Mouse (Mus musculus) layer of hippocampus, postnatal 25 days (tissue): Measurements from ENCODE around the gene Olfr1062. TPM values are rescaled to one million over a fixed set of nuclear protein-coding genes. Genes with fewer than 3 reads are reported as not detected.
A peak's percentile ranks its signal among the peaks of the same experiment; 100 is the strongest.
"Not testable (repeated sequence)": the region's sequence is repeated elsewhere in the genome, so short reads cannot be mapped to it uniquely, and the experiment has no call there.

Experiments
- DNase-seq, 2 experiments: peaks; one replicate each; pipeline ENCODE4 v3.0.0; 2022; ENCODE audit warnings: mixed read lengths in 2 of 2, low spot score in 1 of 2; ENCODE audit errors: extremely low spot score in 1 of 2
- total RNA-seq, 2 experiments: library from RNA; stranded (reverse); gene quantifications; 2 replicates each; pipeline ENCODE4 v1.2.3; 2021

Gene Olfr1062
- total RNA-seq: not detected

GRCm38 (mm10) chr2:86426649-86427048 is at the start of gene Olfr1062:
TSS of gene Olfr1062 (minus strand) at chr2:86426749.
- not testable (repeated sequence) for DNase-seq

DNA sequence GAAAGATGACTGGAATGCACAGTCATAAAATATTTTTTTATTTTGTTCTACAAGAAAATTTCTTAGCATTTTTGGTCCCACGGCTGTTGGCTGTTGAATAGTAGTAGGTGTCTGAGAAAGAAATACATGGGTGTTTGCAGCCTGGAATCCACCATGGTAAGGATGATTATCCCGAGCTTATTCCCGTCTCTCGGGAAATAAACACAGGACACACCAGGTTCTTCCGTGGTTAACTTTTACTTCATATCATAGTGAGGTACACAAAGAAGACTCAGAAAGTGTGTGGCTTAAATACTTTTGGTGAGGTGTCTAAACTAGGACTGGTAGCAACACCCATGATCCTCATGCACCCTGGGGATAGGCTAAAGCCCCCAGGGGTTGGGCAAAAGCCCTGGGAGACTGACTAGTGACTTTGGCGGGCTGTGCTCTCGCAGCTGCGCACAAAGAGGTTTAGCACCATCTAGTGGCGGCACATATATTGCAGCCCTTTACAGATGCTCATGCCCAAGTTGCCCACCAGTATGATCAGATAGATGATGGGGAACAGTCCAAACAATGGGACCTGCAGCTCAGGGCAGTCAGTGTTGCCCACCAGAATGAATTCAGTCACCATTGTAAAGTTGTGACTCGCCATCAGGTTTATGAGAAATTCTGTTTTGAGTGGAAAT is 38.0 kb upstream of the Olfr1062 start:
- DNase-seq: peak; percentile 32 to 67

DNA sequence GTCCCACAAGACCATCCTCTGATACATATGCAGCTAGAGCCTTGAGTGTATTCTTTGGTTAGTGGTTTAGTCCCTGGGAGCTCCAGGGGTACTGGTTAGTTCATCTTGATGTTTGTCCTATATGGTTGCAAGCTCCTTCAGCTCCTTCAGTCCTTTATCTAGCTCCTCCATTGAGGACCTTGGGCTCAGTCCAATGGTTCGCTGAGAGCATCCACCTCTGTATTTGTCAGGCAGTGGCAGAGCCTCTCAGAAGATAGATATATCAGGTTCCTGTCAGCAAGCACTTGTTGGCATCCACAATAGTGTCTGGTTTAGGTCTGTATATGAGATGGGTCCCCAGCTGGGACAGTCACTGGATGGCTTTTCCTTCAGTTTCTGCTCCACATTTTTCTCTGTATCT is 33.9 kb upstream of the Olfr1062 start:
- DNase-seq: no peak

- no peak for DNase-seq
These were observed 29.6 kb upstream of the Olfr1062 start, which contains the start of gene Olfr1066 for GRCm38 (mm10) chr2:86456169-86456568. TSS of gene Olfr1066 (minus strand) at chr2:86456269.

GRCm38 (mm10) chr2:86450491-86450890 is 23.9 kb upstream of the Olfr1062 start, which contains the start of gene Olfr1065:
TSS of gene Olfr1065 (minus strand) at chr2:86450591.
- DNase-seq: not testable (repeated sequence)

DNA sequence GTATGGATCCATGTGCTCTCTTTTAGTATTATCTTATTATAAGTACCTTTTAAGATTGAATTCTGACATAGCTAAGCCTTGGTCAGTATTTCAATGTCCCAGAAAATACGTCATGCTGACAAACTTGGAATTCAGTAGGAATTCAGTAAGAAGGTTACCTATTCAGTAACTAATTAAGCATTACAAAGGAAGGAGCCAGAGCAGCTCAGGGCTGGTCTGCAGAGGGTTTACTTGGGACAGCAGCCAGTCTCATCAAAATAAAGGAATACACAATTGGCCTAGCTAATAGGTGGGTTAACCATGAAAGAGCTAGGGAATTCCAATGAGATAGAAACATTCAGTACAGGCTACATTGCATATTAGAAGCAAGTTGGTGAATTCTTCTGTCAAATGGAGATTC is 15.6 kb upstream of the Olfr1062 start:
- DNase-seq: not testable (repeated sequence)

- DNase-seq: not testable (repeated sequence)
These were observed 2.0 kb upstream of the Olfr1062 start for GRCm38 (mm10) chr2:86428511-86428910.

DNA sequence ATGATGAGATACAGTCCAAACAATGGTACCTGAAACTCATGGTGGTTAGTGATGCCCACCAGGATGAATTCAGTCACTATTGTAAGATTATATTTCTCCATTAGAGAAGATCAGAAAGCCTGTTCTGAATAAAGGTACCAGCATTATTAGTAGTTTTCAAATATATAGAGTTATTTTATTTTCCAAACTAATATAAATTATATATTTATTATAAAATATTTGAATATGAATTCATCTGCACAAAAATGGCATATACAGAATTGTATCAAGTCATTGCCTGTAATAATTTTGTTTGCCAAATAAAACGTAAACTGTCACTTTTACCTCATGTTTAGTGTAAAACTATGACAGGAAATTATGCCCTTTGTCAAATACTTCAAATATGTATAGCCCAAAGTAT is 12.6 kb downstream of the Olfr1062 start, which contains the start of gene Olfr1061:
TSS of gene Olfr1061 (minus strand) at position 101 of the 400 bp plus-strand sequence.
- no peak for DNase-seq

GRCm38 (mm10) chr2:86395114-86395513 is 31.4 kb downstream of the Olfr1062 start:
- no peak for DNase-seq

GRCm38 (mm10) chr2:86388461-86388860 is 38.1 kb downstream of the Olfr1062 start, which contains the start of gene Olfr1058:
TSS of gene Olfr1058 (minus strand) at chr2:86388561.
- DNase-seq: not testable (repeated sequence)

DNA sequence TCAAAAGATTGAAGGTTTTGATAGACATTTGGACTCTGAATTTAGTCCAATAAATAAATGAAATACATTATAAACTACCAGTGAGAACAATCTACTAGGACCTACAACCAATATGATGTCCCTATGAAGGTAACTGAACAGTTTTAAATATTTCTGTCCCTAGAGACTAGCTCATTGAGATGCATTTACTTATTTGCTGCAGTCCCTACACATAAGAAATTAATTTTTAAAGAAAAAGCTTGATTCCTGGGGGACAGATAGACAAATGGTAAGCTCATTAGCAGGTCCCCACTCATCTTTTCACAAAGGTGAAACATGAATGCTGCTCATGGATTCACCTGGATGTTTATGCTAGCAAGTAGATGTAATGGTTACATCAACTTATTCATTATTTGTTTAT is 48.3 kb downstream of the Olfr1062 start, which contains the start of gene Olfr1057:
TSS of gene Olfr1057 (minus strand) at position 101 of the 400 bp plus-strand sequence.
- no peak for DNase-seq

Other genes starting within 250 kb of the Olfr1062 start
- not detected for gene Olfr1044, start 248.9 kb downstream of the Olfr1062 start, total RNA-seq
- not detected for gene Olfr52, start 241.1 kb downstream of the Olfr1062 start, total RNA-seq
- gene Olfr1045, start 223.7 kb downstream of the Olfr1062 start, total RNA-seq: not detected
- gene Olfr1046, start 207.4 kb downstream of the Olfr1062 start, total RNA-seq: not detected
- gene Olfr1047, start 195.3 kb downstream of the Olfr1062 start, total RNA-seq: not detected
- not detected for gene Olfr1048, start 186.5 kb downstream of the Olfr1062 start, total RNA-seq
- gene Olfr1049, start 168.4 kb downstream of the Olfr1062 start, total RNA-seq: not detected
- not detected for gene Olfr1051, start 147.7 kb downstream of the Olfr1062 start, total RNA-seq
- not detected for gene Olfr1052, start 134.3 kb downstream of the Olfr1062 start, total RNA-seq
- not detected for gene Olfr1053, start 111.5 kb downstream of the Olfr1062 start, total RNA-seq
- gene Olfr1054, start 91.3 kb downstream of the Olfr1062 start, total RNA-seq: not detected
- not detected for gene Olfr1055, start 76.5 kb downstream of the Olfr1062 start, total RNA-seq
- gene Olfr1056, start 64.3 kb downstream of the Olfr1062 start, total RNA-seq: not detected
- not detected for gene Olfr1057, start 48.4 kb downstream of the Olfr1062 start, total RNA-seq
- not detected for gene Olfr1058, start 38.2 kb downstream of the Olfr1062 start, total RNA-seq
- gene Olfr1061, start 12.7 kb downstream of the Olfr1062 start, total RNA-seq: not detected
- gene Olfr1065, start 23.8 kb upstream of the Olfr1062 start, total RNA-seq: not detected
- gene Olfr1066, start 29.5 kb upstream of the Olfr1062 start, total RNA-seq: not detected
- not detected for gene Olfr228, start 60.6 kb upstream of the Olfr1062 start, total RNA-seq
- gene Olfr1076, start 81.7 kb upstream of the Olfr1062 start, total RNA-seq: not detected
- not detected for gene Olfr1079, start 115.7 kb upstream of the Olfr1062 start, total RNA-seq
- gene Olfr1080, start 131.5 kb upstream of the Olfr1062 start, total RNA-seq: not detected
- not detected for gene Olfr1082, start 172.2 kb upstream of the Olfr1062 start, total RNA-seq
- gene Olfr1084, start 213.0 kb upstream of the Olfr1062 start, total RNA-seq: not detected
- gene Olfr1085, start 235.3 kb upstream of the Olfr1062 start, total RNA-seq: not detected